Mouse (Mus musculus): Measurements from ENCODE around the gene Isg20l2.
"Not testable (repeated sequence)": the region's sequence is repeated elsewhere in the genome, so short reads cannot be mapped to it uniquely, and the experiment has no call there.

The Isg20l2 gene

GRCm38 (mm10) chr3:87930078-87930795, at the start of gene Isg20l2, which contains the start of gene Rrnad1:
Isg20l2 (plus strand) TSS chr3:87930314.
Rrnad1 (minus strand) TSS chr3:87930717.
- peak; percentile 97 for DNase-seq (ENCODE audit: low read depth, low spot score)

- DNase-seq (ENCODE audit: low read depth, low spot score), result no peak
Observed at GRCm38 (mm10) chr3:87884291-87884690, 45.8 kb upstream of the Isg20l2 start.

GRCm38 (mm10) chr3:87884708-87885251, 45.3 kb upstream of the Isg20l2 start:
- DNase-seq (ENCODE audit: low read depth, low spot score), result peak; percentile 38

DNA sequence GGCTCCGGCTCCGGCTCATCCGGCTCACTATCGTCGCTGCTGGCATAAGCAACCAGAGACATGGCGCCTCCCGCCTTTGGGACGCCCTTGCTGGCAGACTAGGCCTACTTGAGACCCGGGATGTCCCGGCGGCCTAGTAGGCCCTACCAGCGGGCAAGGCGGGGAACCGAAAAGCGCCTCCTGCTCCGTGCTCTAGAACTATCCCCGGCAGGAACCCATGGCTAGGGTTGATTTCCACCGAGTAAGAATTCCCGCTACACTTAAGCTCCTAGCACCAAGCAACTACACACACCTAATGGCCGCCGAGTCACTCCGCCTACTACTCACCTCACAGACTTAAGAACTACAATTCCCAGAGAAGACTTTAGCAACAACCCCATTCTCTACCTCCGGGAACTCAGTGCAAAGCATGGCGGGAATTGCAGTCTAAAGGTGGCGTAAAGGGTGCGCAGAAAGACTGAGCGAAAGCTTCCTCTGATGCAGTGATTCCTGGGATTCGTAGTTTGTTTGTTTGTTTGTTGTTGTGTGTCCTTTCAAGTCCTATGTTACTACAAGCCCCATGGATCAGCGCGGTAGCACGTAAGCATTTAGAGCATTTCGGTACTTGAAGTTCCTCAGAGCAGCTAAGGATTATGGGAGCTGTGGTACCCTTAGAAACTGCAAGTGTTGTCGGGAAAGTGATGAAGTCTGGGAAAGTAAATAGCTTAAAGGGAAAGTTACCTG, 44.7 kb upstream of the Isg20l2 start, which contains the start of gene Prcc:
Gene Prcc (minus strand): TSS at position 328 of the 723 bp plus-strand sequence.
- DNase-seq (ENCODE audit: low read depth, low spot score), result peak; percentile 99

DNA sequence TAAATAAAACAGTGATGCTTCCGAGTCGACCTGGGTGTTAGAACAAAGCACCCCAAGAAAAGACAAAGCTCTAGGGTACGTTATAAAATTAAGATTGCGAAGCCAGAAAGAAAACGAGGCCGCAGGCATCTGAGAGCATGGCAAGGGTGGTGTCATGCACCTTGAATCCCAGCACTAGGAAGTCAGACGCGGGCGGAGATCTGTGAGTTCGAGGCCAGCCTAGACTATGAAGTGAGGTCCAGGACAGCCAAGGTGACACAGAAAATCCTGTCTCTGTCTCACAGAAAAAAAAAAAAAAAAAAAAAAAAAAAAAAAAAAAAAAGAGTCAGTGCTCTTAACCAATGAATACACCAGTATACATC, 44.1 kb upstream of the Isg20l2 start:
- DNase-seq (ENCODE audit: low read depth, low spot score), result no peak

DNA sequence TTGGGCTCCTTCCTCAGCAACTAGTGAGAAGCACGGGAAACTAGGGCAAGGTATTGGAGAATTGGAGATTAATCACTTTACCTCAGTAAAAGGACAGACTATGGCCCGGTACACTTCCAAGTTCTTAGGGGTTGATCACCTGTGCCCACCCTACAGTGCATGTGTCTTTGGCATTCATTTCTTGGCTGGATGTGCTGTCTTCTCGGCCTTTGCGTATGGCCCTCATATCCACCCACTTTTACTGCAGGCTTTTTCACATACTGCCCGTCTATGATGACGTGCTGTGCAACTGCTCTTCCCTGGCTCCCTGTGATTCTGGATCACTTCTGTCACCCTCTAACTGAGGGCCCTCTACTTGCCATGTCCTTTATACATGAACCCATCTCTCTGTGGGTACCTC, 43.7 kb upstream of the Isg20l2 start:
- no peak for DNase-seq (ENCODE audit: low read depth, low spot score)

GRCm38 (mm10) chr3:87887400-87887799, 42.7 kb upstream of the Isg20l2 start:
- DNase-seq (ENCODE audit: low read depth, low spot score), result not testable (repeated sequence)

- DNase-seq (ENCODE audit: low read depth, low spot score), result no peak
Observed at GRCm38 (mm10) chr3:87891481-87891880, 38.6 kb upstream of the Isg20l2 start.

DNA sequence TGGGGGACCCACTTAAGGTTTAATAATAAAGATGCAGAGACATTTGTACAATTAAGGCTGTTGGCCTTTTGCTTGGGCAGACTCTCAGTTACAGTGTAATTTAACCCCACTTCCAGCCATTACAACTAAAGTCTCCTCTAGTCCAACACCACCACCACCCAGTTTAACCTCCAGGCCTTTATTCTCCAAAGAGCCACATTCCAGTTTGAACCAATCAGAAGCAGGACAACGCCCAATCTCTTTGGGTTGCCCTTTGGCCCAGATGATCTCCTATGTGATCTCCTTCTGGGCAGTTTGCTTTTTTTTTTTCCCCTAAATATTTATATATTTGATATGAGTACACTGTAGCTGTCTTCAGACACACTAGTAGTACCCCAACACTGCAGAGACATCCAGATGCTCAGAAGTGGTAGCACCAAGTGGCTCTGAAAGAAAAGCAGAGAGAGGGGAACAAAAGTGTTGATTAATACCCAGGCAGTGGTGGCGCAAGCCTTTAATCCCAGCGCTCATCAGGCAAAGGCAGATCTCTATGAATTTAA, 36.7 kb upstream of the Isg20l2 start:
- DNase-seq (ENCODE audit: low read depth, low spot score), result no peak

GRCm38 (mm10) chr3:87899266-87899665, 30.8 kb upstream of the Isg20l2 start:
- DNase-seq (ENCODE audit: low read depth, low spot score), result no peak

DNA sequence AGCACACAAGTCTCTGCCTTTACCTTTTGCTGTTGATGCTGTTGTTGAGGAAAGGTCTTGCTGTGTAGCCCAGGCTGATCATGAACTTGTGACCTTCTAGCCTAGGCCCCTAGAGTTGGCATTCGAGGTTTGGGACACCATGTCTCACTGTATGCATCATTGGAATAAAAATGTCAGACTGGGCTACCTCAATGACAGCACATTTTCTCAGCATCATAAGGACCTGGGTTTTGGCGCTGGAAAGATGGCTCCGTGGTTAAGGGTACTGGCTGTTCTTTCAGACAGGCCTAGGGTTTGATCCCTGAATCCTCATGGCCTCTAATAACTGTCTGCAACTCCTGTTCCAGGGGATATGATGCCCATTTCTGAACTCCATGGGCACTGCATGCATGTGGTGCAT, 30.3 kb upstream of the Isg20l2 start:
- DNase-seq (ENCODE audit: low read depth, low spot score), result no peak

- DNase-seq (ENCODE audit: low read depth, low spot score), result no peak
Observed at GRCm38 (mm10) chr3:87901036-87901624, 29.0 kb upstream of the Isg20l2 start.

GRCm38 (mm10) chr3:87901959-87902358, 28.2 kb upstream of the Isg20l2 start:
- DNase-seq (ENCODE audit: low read depth, low spot score), result not testable (repeated sequence)

GRCm38 (mm10) chr3:87903821-87904220, 26.3 kb upstream of the Isg20l2 start:
- peak; percentile 31 for DNase-seq (ENCODE audit: low read depth, low spot score)

DNA sequence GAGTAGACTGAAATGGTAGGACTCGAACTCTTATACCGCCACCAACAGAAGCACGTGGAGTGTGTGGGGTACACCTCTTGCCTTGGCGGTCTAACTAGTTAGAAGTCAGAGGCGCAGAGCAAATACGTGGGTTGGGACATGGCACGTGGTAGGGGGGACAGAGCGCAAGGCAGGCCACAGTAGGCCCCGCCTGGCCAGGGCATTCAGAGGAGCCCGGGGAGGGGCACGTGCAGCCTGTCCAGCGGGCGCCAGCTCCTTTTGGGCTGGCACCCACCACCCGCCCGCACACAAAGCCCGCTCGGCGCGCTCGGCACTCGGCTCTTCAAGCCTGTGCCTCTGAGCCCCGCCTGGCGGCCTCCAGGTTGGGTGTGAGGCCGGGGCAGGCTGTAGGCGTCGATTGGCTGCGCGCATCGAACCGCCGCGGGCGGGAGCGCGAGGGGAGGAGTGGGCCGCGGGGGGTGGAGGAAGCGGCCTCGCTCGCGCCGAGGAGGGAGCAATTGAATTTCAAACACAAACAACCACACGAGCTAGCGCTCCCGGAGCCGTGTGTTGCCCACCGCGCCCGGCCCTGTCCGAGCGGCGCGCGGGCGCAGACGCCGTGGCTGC, 24.1 kb upstream of the Isg20l2 start, which contains the start of gene Hdgf:
Gene Hdgf (plus strand): TSS at position 442 of the 606 bp plus-strand sequence.
- DNase-seq (ENCODE audit: low read depth, low spot score), result peak; percentile 98

DNA sequence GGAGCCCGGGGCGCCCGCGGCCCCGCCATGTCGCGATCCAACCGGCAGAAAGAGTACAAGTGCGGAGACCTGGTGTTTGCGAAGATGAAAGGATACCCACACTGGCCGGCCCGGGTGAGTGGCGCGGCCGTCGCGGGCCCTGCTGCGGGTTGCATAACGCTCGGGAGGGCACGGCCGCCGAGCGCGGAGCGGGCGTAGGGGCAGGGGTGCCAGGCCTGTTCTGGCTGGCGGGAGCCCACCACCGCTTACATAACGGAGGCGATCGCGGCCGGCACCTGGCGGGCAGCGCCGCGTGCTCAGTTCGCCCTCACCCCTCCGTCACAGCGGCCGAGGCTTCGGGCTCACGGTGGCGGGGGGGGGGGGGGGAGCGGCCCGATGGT, 23.5 kb upstream of the Isg20l2 start:
- no peak for DNase-seq (ENCODE audit: low read depth, low spot score)

DNA sequence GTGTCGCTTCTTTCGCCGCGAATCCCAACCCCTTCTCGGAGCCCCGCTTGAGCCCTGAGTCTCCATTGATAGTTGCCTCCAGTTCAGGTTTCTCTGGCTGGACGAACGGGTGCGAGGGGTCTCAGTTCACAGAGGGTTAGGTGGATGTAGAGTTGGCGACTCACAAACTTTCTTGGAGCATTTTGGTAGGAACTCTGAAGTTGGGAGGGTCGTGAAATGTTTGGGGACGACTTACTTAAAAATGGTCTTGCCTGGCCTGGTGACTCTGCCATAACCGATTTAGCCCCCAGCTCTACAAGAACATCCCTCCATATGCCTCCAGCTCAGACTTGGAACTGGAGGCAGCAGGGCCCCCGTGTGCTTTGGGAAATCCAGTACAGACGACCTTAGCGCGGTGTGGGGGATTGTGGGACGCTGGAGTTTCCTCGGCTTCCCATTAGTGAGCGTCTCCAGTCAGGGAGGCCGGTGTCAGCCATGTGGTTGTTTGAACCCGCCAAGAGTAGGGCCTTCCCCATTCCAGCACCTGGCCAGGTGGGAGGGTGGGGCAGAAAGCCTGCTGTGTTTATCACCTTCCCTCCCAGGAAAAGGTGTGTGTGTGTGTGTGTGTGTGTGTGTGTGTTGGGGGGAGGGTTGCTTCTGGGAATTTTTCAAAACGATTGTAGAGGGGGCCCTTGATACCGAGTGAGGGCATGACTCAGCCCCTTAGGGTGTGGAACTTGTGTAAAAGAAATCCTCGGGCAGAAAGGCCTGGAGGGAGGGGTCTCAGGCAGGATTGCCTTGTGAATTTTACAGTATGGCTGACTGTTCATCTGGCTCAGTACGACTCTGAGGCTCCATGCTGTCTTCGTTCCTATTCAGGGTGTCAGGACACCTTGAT, 22.9 kb upstream of the Isg20l2 start:
- DNase-seq (ENCODE audit: low read depth, low spot score), result peak; percentile 28

- no peak for DNase-seq (ENCODE audit: low read depth, low spot score)
Observed at GRCm38 (mm10) chr3:87907906-87908305, 22.2 kb upstream of the Isg20l2 start.

- DNase-seq (ENCODE audit: low read depth, low spot score), result no peak
Observed at GRCm38 (mm10) chr3:87909381-87909780, 20.7 kb upstream of the Isg20l2 start.

GRCm38 (mm10) chr3:87909874-87910273, 20.2 kb upstream of the Isg20l2 start:
- DNase-seq (ENCODE audit: low read depth, low spot score), result no peak
